In the genomic region with DNA sequence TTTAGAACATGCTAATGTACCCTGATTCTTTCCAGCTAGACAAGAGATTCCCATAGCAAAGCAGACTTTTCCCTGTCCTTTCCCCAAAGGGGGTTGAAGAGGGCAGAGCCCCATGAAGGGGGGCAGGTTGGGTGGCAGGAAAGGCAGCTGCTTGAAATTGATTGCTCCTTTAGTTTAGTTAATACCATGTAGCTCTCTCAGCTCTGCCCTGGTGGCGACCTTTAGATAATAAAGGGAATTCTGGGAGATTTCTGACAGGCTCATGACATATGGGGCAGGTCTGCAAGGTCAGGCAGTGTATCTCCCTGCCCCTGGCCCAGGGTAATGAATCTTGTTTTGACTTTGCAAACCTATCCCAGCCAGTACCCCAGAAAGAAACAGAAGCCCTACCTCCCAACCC, we compare ENCODE assay signal across 11 mouse cellular contexts. TPM values are rescaled to one million over a fixed set of nuclear protein-coding genes. Genes with fewer than 3 reads are reported as not detected.
A peak's percentile ranks its signal among the peaks of the same experiment; 100 is the strongest.
DNase-seq lines count a peak whose midpoint lies in the region; ATAC-seq and TF ChIP-seq lines count a peak whose summit lies in the region.
"Had no signal": no experiment of that assay in that cellular context is flagged by ENCODE, and none has a peak within 500 bp of the region (broad histone marks: within the 10 kb centered on the region; RNA-seq: fewer than 3 reads in every experiment).

No protein-coding gene starts in this region.

- no peak overlapping the region for H3K9ac ChIP-seq in forebrain, embryonic 15.5 days (replicated peaks)
- no peak overlapping the region for H3K9ac ChIP-seq in hindbrain, embryonic 12.5 days
- H3K9ac ChIP-seq in lung, postnatal 0 days (replicated peaks; ENCODE audit: low read depth) = 0 out of 2 replicates have a peak overlapping the region, but pooled peaks have one; percentile 5

- no peak for ATAC-seq in forebrain, embryonic 15.5 days (replicated peaks)
- no peak for ATAC-seq in hindbrain, embryonic 12.5 days (ENCODE audit: low FRiP score)
- no peak for ATAC-seq in lung, postnatal 0 days

- no peak for DNase-seq in forebrain, embryonic 10.5 days (ENCODE audit: extremely low spot score, low spot score)
- DNase-seq in hindbrain, embryonic 10.5 days (ENCODE audit: low spot score) = no peak
- no peak for DNase-seq in lung, postnatal 0 days (ENCODE audit: low spot score)
- no peak for DNase-seq in lung, postnatal 4 days
- peak; percentile 37 for DNase-seq in yolk sac, embryonic 10.5 days (ENCODE audit: low spot score)
- DNase-seq: cerebellum, adult 2 months; lung, adult 18-20 months; right cerebral cortex, postnatal 14 days had no signal

- H3K4me2 ChIP-seq in forebrain, embryonic 15.5 days (replicated peaks) = no peak overlapping the region
- H3K4me2 ChIP-seq in hindbrain, embryonic 12.5 days (replicated peaks) = no peak overlapping the region
- no peak overlapping the region for H3K4me2 ChIP-seq in lung, postnatal 0 days (replicated peaks; ENCODE audit: low read depth, low read length)

- H3K9me3 ChIP-seq in forebrain, embryonic 15.5 days = no peaks in the 10 kb centered on the region
- no peaks in the 10 kb centered on the region for H3K9me3 ChIP-seq in forebrain, embryonic 10.5 days
- H3K9me3 ChIP-seq in hindbrain, embryonic 10.5 days = no peaks in the 10 kb centered on the region
- no peaks in the 10 kb centered on the region for H3K9me3 ChIP-seq in hindbrain, embryonic 12.5 days (replicated peaks)
- no peaks in the 10 kb centered on the region for H3K9me3 ChIP-seq in lung, postnatal 0 days (ENCODE audit: low read length)
- H3K9me3 ChIP-seq: G1E had no signal

- 44% methylated on average over 1 of the region's 1 CpGs for WGBS in forebrain, embryonic 15.5 days
- WGBS in forebrain, embryonic 10.5 days = 71% methylated on average over 1 of the region's 1 CpGs
- WGBS in hindbrain, embryonic 10.5 days = 13% methylated on average over 1 of the region's 1 CpGs
- WGBS in hindbrain, embryonic 12.5 days = 5% methylated on average over 1 of the region's 1 CpGs
- WGBS in lung, postnatal 0 days = 26% methylated on average over 1 of the region's 1 CpGs

- no peaks in the 10 kb centered on the region for H3K36me3 ChIP-seq in forebrain, embryonic 15.5 days
- H3K36me3 ChIP-seq in forebrain, embryonic 10.5 days (replicated peaks) = no peaks in the 10 kb centered on the region
- peaks cover 7% of the 10 kb centered on the region for H3K36me3 ChIP-seq in hindbrain, embryonic 10.5 days
- no peaks in the 10 kb centered on the region for H3K36me3 ChIP-seq in hindbrain, embryonic 12.5 days
- no peaks in the 10 kb centered on the region for H3K36me3 ChIP-seq in lung, postnatal 0 days (ENCODE audit: insufficient read depth, low read length)
- H3K36me3 ChIP-seq: G1E had no signal

- no peak overlapping the region for H3K4me3 ChIP-seq in forebrain, embryonic 15.5 days
- H3K4me3 ChIP-seq in forebrain, embryonic 10.5 days = no peak overlapping the region
- H3K4me3 ChIP-seq in hindbrain, embryonic 10.5 days = no peak overlapping the region
- H3K4me3 ChIP-seq in hindbrain, embryonic 12.5 days = no peak overlapping the region
- H3K4me3 ChIP-seq in lung, postnatal 0 days (ENCODE audit: low read depth, low read length) = no peak overlapping the region

- TF ChIP-seq EP300 in lung, postnatal 0 days (IDR thresholded peaks at IDR 0.05) = no peak

- peaks cover 98% of the 10 kb centered on the region for H3K4me1 ChIP-seq in forebrain, embryonic 15.5 days
- H3K4me1 ChIP-seq in forebrain, embryonic 10.5 days = peaks cover 41% of the 10 kb centered on the region
- peaks cover 89% of the 10 kb centered on the region for H3K4me1 ChIP-seq in hindbrain, embryonic 10.5 days (replicated peaks)
- H3K4me1 ChIP-seq in hindbrain, embryonic 12.5 days = peaks cover 55% of the 10 kb centered on the region
- H3K4me1 ChIP-seq in lung, postnatal 0 days (ENCODE audit: insufficient read depth, low read depth, low read length) = no peaks in the 10 kb centered on the region; the same call in 1 of the 2 replicates

- H3K27me3 ChIP-seq in forebrain, embryonic 15.5 days = no peaks in the 10 kb centered on the region
- H3K27me3 ChIP-seq in forebrain, embryonic 10.5 days (ENCODE audit: poor library complexity, severe bottlenecking) = peaks cover 8% of the 10 kb centered on the region; the same call in 1 of the 2 replicates
- no peaks in the 10 kb centered on the region for H3K27me3 ChIP-seq in hindbrain, embryonic 10.5 days (ENCODE audit: insufficient read depth, poor library complexity, severe bottlenecking)
- H3K27me3 ChIP-seq in hindbrain, embryonic 12.5 days = no peaks in the 10 kb centered on the region
- no peaks in the 10 kb centered on the region for H3K27me3 ChIP-seq in lung, postnatal 0 days (replicated peaks; ENCODE audit: insufficient read depth, low read length)

- TF ChIP-seq CTCF in lung, postnatal 0 days (IDR thresholded peaks at IDR 0.05) = no peak

- 0 out of 2 replicates have a peak overlapping the region, but pooled peaks have one; percentile 2 for H3K27ac ChIP-seq in forebrain, embryonic 15.5 days (replicated peaks)
- no peak overlapping the region for H3K27ac ChIP-seq in forebrain, embryonic 10.5 days
- peak overlapping the region; percentile 69 for H3K27ac ChIP-seq in hindbrain, embryonic 10.5 days
- H3K27ac ChIP-seq in hindbrain, embryonic 12.5 days = no peak overlapping the region
- no peak overlapping the region for H3K27ac ChIP-seq in lung, postnatal 0 days (ENCODE audit: low read length)

RNA-seq across cellular contexts. Expression of gene Plxna2, which starts 17.4 kb away (rescaled TPM):
- 72.1 and 78.3 TPM in 2 replicates for polyA plus RNA-seq in forebrain, embryonic 15.5 days (2015; fragmentation: Nextera tagmentation; extraction: Ambion mirVana)
- 6.5 and 7.4 TPM in 2 replicates for polyA plus RNA-seq in forebrain, embryonic 10.5 days (2016; fragmentation: Nextera tagmentation; extraction: Ambion mirVana)
- 17.5 and 23.9 TPM in 2 replicates for polyA plus RNA-seq in hindbrain, embryonic 10.5 days (2016; fragmentation: Nextera tagmentation; extraction: Ambion mirVana)
- polyA plus RNA-seq in hindbrain, embryonic 12.5 days (2016; fragmentation: Nextera tagmentation; extraction: Ambion mirVana) = 27.9 and 32.3 TPM in 2 replicates
- 4.5 and 5.8 TPM in 2 replicates for polyA plus RNA-seq in lung, postnatal 0 days (2015; fragmentation: Nextera tagmentation; extraction: Ambion mirVana)
- polyA plus RNA-seq: G1E had no signal

Comparison
In these comparisons a context has a peak if more than half of its experiments do, and no peak if none do; other contexts are left out.
1. H3K27ac ChIP-seq: peak in forebrain, embryonic 15.5 days (single experiment) and hindbrain, embryonic 10.5 days (single experiment); none in forebrain, embryonic 10.5 days (single experiment), hindbrain, embryonic 12.5 days (single experiment) and lung, postnatal 0 days (single experiment).